Mouse (Mus musculus): ENCODE results near the gene Cfl1.

Gene Cfl1

DNA sequence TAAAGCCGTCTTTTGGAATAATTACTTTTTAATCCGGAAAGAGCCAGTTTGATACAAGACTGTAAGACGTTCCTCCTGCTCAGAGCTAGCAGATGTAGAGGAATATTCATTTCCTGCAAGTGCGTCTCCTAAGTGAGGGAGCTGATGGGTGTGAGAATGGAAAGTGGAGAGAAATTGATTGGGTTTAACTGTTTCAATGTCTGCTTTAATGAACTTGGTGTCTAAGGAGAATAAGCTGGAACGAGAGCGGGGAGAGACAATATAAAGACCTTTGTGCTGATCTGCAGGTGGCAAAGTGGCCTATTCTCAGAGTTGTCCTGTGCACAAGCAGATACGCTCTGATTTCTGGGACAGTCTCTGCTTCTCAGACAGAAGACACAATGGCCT, 39.9 kb downstream of the Cfl1 start:
- DNase-seq (ENCODE audit: low spot score) = no peak

- no peak for DNase-seq (ENCODE audit: low spot score)
Measured at GRCm38 (mm10) chr19:5532520-5532919, 42.3 kb downstream of the Cfl1 start.

DNA sequence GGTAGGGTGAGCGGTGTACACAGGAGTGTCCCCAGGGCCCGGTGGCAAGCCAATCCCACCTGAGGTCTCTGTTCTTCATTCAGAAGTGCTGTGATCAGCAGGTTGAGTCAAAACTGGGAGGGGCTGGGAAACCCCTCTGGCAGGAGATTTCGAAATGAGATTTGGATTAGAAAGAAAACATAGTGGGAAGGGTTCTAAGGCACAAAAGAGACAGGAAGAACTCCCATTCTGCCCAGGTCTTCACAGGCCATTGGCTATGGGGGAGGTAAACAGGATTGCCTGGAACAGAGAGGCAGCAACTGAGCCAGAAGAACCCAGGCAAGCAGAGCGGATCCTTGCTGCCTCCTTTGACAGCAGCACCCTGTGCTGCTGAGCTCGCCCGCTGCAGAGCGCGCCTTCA, 48.5 kb downstream of the Cfl1 start:
- DNase-seq (ENCODE audit: low spot score) = no peak

GRCm38 (mm10) chr19:5543362-5543761, 53.1 kb downstream of the Cfl1 start:
- no peak for DNase-seq (ENCODE audit: low spot score)

DNA sequence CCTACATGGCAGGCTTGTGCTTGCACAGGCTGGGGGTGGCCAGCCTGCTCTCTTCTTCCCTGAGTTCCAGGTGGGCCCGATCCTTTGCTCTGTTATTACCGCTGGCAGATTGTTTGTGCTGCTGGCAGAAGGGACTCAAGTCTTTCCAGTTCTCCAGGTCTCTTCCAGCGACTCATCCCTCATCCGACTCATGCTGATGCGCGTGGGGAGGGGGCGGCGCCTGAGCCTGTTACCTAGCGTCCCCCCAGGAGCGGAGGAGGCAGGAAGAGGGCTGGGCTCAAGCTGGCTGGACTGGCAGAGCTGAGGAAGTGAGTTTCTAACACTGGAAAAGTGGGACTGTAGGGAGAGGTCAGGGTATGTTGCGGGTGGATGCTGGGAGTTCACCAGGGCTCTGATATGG, 53.8 kb downstream of the Cfl1 start:
- DNase-seq (ENCODE audit: low spot score) = no peak
